Mouse (Mus musculus) CH12.LX (cell line): ENCODE measurements around the gene Cttnbp2nl. TPM values are rescaled to one million over a fixed set of nuclear protein-coding genes. Genes with fewer than 3 reads are reported as not detected.

Experiments
- DNase-seq: peaks from one replicate; pipeline ENCODE4 v3.0.0-alpha.2; 2013; ENCODE audit errors: extremely low read depth
- H3K27ac ChIP-seq: 2 replicates; pipeline ENCODE4 v1.5.1; 2012; ENCODE audit warnings: low read depth, mild to moderate bottlenecking, control low read depth, moderate library complexity; ENCODE audit not compliant: insufficient read depth
- H3K27me3 ChIP-seq: replicated peaks from 2 replicates; pipeline ENCODE3; 2012; ENCODE audit warnings: inconsistent platforms
- H3K36me3 ChIP-seq, 2 experiments: replicated peaks in 1 of 2; 2 replicates each; pipeline versions ENCODE3 to v1.6.1; 2012; ENCODE audit warnings: inconsistent platforms in 1 of 2, low read length in 1 of 2, mild to moderate bottlenecking in 1 of 2, mixed read lengths in 1 of 2, moderate library complexity in 1 of 2; ENCODE audit not compliant: control insufficient read depth in 1 of 2, insufficient read depth in 1 of 2
- H3K4me1 ChIP-seq, 2 experiments: 2 replicates each; pipeline ENCODE4 v1.6.1; 2012; ENCODE audit warnings: inconsistent platforms in 1 of 2, moderate library complexity in 1 of 2; ENCODE audit not compliant: insufficient read depth in 2 of 2, control insufficient read depth in 1 of 2
- H3K4me2 ChIP-seq: 2 replicates; pipeline ENCODE4 v1.6.1; 2012; ENCODE audit warnings: low read depth, mild to moderate bottlenecking, control low read depth; ENCODE audit not compliant: poor library complexity, insufficient read depth, severe bottlenecking
- H3K4me3 ChIP-seq, 3 experiments: fragments of 150-350 bp in 1 of 3; sonication (generic) in 1 of 3; replicated peaks in 1 of 3; 2 replicates each; pipeline versions ENCODE3 to v1.5.1; 2011 to 2012; ENCODE audit warnings: low read depth in 2 of 3, low read length in 2 of 3, mild to moderate bottlenecking in 2 of 3, moderate library complexity in 2 of 3, control low read depth in 1 of 3, improper control_type of control experiment in 1 of 3, inconsistent platforms in 1 of 3, mixed read lengths in 1 of 3; ENCODE audit not compliant: poor library complexity in 1 of 3
- H3K79me2 ChIP-seq: replicated peaks from 2 replicates; pipeline ENCODE4 v1.6.1; 2012; ENCODE audit warnings: mild to moderate bottlenecking, moderate library complexity; ENCODE audit not compliant: control insufficient read depth, poor library complexity, insufficient read depth, severe bottlenecking; ENCODE audit errors: extremely low read depth
- H3K9ac ChIP-seq: 2 replicates; pipeline ENCODE4 v1.6.1; 2012; ENCODE audit warnings: low read depth, mild to moderate bottlenecking, control low read depth, moderate library complexity; ENCODE audit not compliant: insufficient read depth
- H3K9me3 ChIP-seq: replicated peaks from 2 replicates; pipeline ENCODE3; 2012; ENCODE audit warnings: low read length, inconsistent platforms, mixed read lengths
- BHLHE40 ChIP-seq: IDR thresholded peaks from 2 replicates; pipeline ENCODE4 v1.6.1; 2011; ENCODE audit warnings: mild to moderate bottlenecking, low read depth, low read length, improper control_type of control experiment
- CHD2 ChIP-seq: IDR thresholded peaks from 2 replicates; pipeline ENCODE4 v1.6.1; 2011; ENCODE audit warnings: low read length, improper control_type of control experiment
- CTCF ChIP-seq, 2 experiments: IDR thresholded peaks in 1 of 2; conservative IDR thresholded peaks in 1 of 2; 2 replicates each; pipeline ENCODE4 v1.5.1; 2011 to 2012; ENCODE audit warnings: low read depth in 2 of 2, low read length in 2 of 2, improper control_type of control experiment in 1 of 2, inconsistent platforms in 1 of 2, mild to moderate bottlenecking in 1 of 2, moderate library complexity in 1 of 2
- E2F4 ChIP-seq: IDR thresholded peaks from 2 replicates; pipeline ENCODE4 v1.6.1; 2011; ENCODE audit warnings: low read depth, low read length, improper control_type of control experiment; ENCODE audit not compliant: insufficient replicate concordance
- ELF1 ChIP-seq: IDR thresholded peaks from 2 replicates; pipeline ENCODE4 v1.6.1; 2014; ENCODE audit warnings: low read depth, mild to moderate bottlenecking, inconsistent platforms, low read length, improper control_type of control experiment
- EP300 ChIP-seq: IDR thresholded peaks from 2 replicates; pipeline ENCODE4 v1.6.1; 2011; ENCODE audit warnings: low read length, improper control_type of control experiment
- ETS1 ChIP-seq: conservative IDR thresholded peaks from 2 replicates; pipeline ENCODE4 v1.6.1; 2012; ENCODE audit warnings: low read depth, mild to moderate bottlenecking, inconsistent platforms, low read length, improper control_type of control experiment, moderate library complexity
- GABPA ChIP-seq: IDR thresholded peaks from 2 replicates; pipeline ENCODE4 v1.6.1; 2012; ENCODE audit warnings: low read depth, low read length, improper control_type of control experiment, inconsistent platforms; ENCODE audit not compliant: insufficient replicate concordance
- HCFC1 ChIP-seq: IDR thresholded peaks from 2 replicates; pipeline ENCODE4 v1.6.1; 2012; ENCODE audit warnings: low read depth, mild to moderate bottlenecking, inconsistent platforms, low read length, improper control_type of control experiment
- JUN ChIP-seq: IDR thresholded peaks from 2 replicates; pipeline ENCODE4 v1.6.1; 2011; ENCODE audit warnings: low read depth, mild to moderate bottlenecking, low read length, improper control_type of control experiment, moderate library complexity; ENCODE audit not compliant: insufficient read depth
- KAT2A ChIP-seq: IDR thresholded peaks from 2 replicates; pipeline ENCODE4 v1.6.1; 2012; ENCODE audit warnings: low read length, improper control_type of control experiment, inconsistent platforms; ENCODE audit not compliant: insufficient replicate concordance
- MAFK ChIP-seq: IDR thresholded peaks from 2 replicates; pipeline ENCODE4 v1.6.1; 2011; ENCODE audit warnings: low read length, improper control_type of control experiment; ENCODE audit not compliant: insufficient replicate concordance
- MAX ChIP-seq: IDR thresholded peaks from 2 replicates; pipeline ENCODE4 v1.6.1; 2011; ENCODE audit warnings: low read length, improper control_type of control experiment
- MEF2A ChIP-seq: IDR thresholded peaks from 2 replicates; pipeline ENCODE4 v1.6.1; 2014; ENCODE audit warnings: low read depth, mild to moderate bottlenecking, inconsistent platforms, low read length, improper control_type of control experiment, borderline replicate concordance
- POLR2AphosphoS2 ChIP-seq: IDR thresholded peaks from 2 replicates; pipeline ENCODE4 v1.6.1; 2011; ENCODE audit warnings: low read depth, low read length, improper control_type of control experiment
- RAD21 ChIP-seq: IDR thresholded peaks from 2 replicates; pipeline ENCODE4 v1.6.1; 2011; ENCODE audit warnings: low read depth, mild to moderate bottlenecking, low read length, improper control_type of control experiment, moderate library complexity
- SMC3 ChIP-seq: IDR thresholded peaks from 2 replicates; pipeline ENCODE4 v1.6.1; 2011; ENCODE audit warnings: low read depth, low read length, improper control_type of control experiment
- USF1 ChIP-seq: IDR thresholded peaks from 2 replicates; pipeline ENCODE4 v1.6.1; 2014; ENCODE audit warnings: low read depth, mild to moderate bottlenecking, inconsistent platforms, low read length, improper control_type of control experiment
- USF2 ChIP-seq: conservative IDR thresholded peaks from 2 replicates; pipeline ENCODE4 v1.6.1; 2011; ENCODE audit warnings: low read depth, low read length, improper control_type of control experiment
- ZMIZ1 ChIP-seq: IDR thresholded peaks from 2 replicates; pipeline ENCODE4 v1.6.1; 2012; ENCODE audit warnings: low read depth, mild to moderate bottlenecking, inconsistent platforms, low read length, improper control_type of control experiment
- ZNF384 ChIP-seq: IDR thresholded peaks from 2 replicates; pipeline ENCODE4 v1.6.1; 2012; ENCODE audit warnings: low read depth, low read length, improper control_type of control experiment, inconsistent platforms
- dilution Hi-C: fragments of 300-500 bp; cut with MboI; formaldehyde crosslinking; loops from 2 replicates; pipeline ENCODE4 v1.14.3; 2020; ENCODE audit warnings: low sequenced_read_pairs; ENCODE audit not compliant: extremely low pct_unique_long_range_greater_than_20kb, extremely low pct_ligation_motif_present
- in situ Hi-C: fragments of 300-500 bp; cut with MboI; formaldehyde crosslinking; loops from 3 replicates; pipeline ENCODE4 v1.14.3; 2019; ENCODE audit warnings: low sequenced_read_pairs, low pct_ligation_motif_present, low pct_unique_long_range_greater_than_20kb, mixed read lengths
- polyA plus RNA-seq: library from polyadenylated mRNA; unstranded; fragments of >175 nt; gene quantifications from 2 replicates; pipeline ENCODE4 v1.2.1, GENCODE M21; 2012; ENCODE audit warnings: low read depth; ENCODE audit not compliant: insufficient read length
- total RNA-seq, 2 experiments: library from RNA; depleted of rRNA; stranded (reverse); fragments of 300-350 nt in 1 of 2; fragments of >200 nt in 1 of 2; gene quantifications; 2 replicates each; pipeline ENCODE4 v1.2.3; 2012 to 2014

Cttnbp2nl gene
- total and polyA plus RNA-seq, 3 experiments = 0.21 to 0.70 (median 0.43) TPM

GRCm38 (mm10) chr3:105061991-105062390, 9.0 kb upstream of the Cttnbp2nl start:
- peaks cover 4% of the 10 kb centered on the region for H3K9me3 ChIP-seq
- in situ Hi-C loops = no loop called here
- no peak for DNase-seq
- TF ChIP-seq KAT2A (no peak), GABPA (no peak), RAD21 (no peak), BHLHE40 (no peak), HCFC1 (no peak), ETS1 (no peak), ZMIZ1 (no peak), JUN (no peak), MAX (no peak), MAFK (no peak), ELF1 (no peak)
- H3K79me2 ChIP-seq = no peaks in the 10 kb centered on the region
- H3K4me2 ChIP-seq = no peak overlapping the region
- H3K36me3 ChIP-seq = no peaks in the 10 kb centered on the region
- dilution Hi-C loops = no loop called here
- H3K4me1 ChIP-seq = peaks cover 0 to 18% of the 10 kb centered on the region in 2 experiments; a peak in 2 of 4 replicates
- H3K4me3 ChIP-seq = no peak overlapping the region
- no peaks in the 10 kb centered on the region for H3K27me3 ChIP-seq
- H3K27ac ChIP-seq = no peak overlapping the region
- H3K9ac ChIP-seq = no peak overlapping the region

GRCm38 (mm10) chr3:105061496-105061895, 8.6 kb upstream of the Cttnbp2nl start:
- H3K27ac ChIP-seq = no peak overlapping the region
- no peak overlapping the region for H3K4me3 ChIP-seq
- peaks cover 4% of the 10 kb centered on the region for H3K9me3 ChIP-seq
- H3K36me3 ChIP-seq = no peaks in the 10 kb centered on the region
- no peaks in the 10 kb centered on the region for H3K27me3 ChIP-seq
- no peak for DNase-seq
- no peak overlapping the region for H3K9ac ChIP-seq
- no peaks in the 10 kb centered on the region for H3K79me2 ChIP-seq
- peaks cover 0 to 18% of the 10 kb centered on the region in 2 experiments; a peak in 2 of 4 replicates for H3K4me1 ChIP-seq
- dilution Hi-C loops (no loop called here), in situ Hi-C loops (no loop called here)
- H3K4me2 ChIP-seq = no peak overlapping the region
- no peak for TF ChIP-seq ZMIZ1
- no peak for TF ChIP-seq GABPA
- no peak for TF ChIP-seq CTCF (conservative IDR thresholded peaks at IDR 0.05 in 1 of 2, IDR thresholded peaks at IDR 0.05 in 1 of 2; ENCODE audit: low read depth in 2 of 2, low read length in 2 of 2)
- no peak for TF ChIP-seq USF1
- no peak for TF ChIP-seq MAFK
- no peak for TF ChIP-seq POLR2AphosphoS2
- no peak for TF ChIP-seq E2F4
- TF ChIP-seq ETS1 = no peak
- no peak for TF ChIP-seq MEF2A
- no peak for TF ChIP-seq ELF1
- no peak for TF ChIP-seq SMC3
- TF ChIP-seq EP300 = no peak
- no peak for TF ChIP-seq RAD21
- TF ChIP-seq KAT2A = no peak
- no peak for TF ChIP-seq ZNF384
- no peak for TF ChIP-seq CHD2
- TF ChIP-seq USF2 = no peak
